Mouse (Mus musculus): ENCODE measurements around the gene Prpf18. TPM values are rescaled to one million over a fixed set of nuclear protein-coding genes. Genes with fewer than 3 reads are reported as not detected.

Gene Prpf18
- polyA plus RNA-seq, 1 experiment from 2014 or later: 54.1 TPM

Other genes starting within 250 kb of the Prpf18 start
- gene Bend7, start 65.7 kb upstream of the Prpf18 start, polyA plus RNA-seq (2016; fragmentation: Nextera tagmentation; extraction: Ambion mirVana): 7.0 TPM in 2 replicates
- 99.5 and 103 TPM in 2 replicates for gene Sephs1, start 229.5 kb upstream of the Prpf18 start, polyA plus RNA-seq (2016; fragmentation: Nextera tagmentation; extraction: Ambion mirVana)